Mouse (Mus musculus) testis, adult 2 months (tissue): ENCODE measurements around the gene Crabp2. TPM values are rescaled to one million over a fixed set of nuclear protein-coding genes. Genes with fewer than 3 reads are reported as not detected.
"Not testable (repeated sequence)": the region's sequence is repeated elsewhere in the genome, so short reads cannot be mapped to it uniquely, and the experiment has no call there.

Experiments used
- H3K27ac ChIP-seq: fragments of 200-500 bp; 2 replicates; pipeline ENCODE4 v1.5.1; 2012; ENCODE audit warnings: low read depth, low read length; ENCODE audit not compliant: control insufficient read depth, insufficient read depth
- H3K27me3 ChIP-seq: fragments of 200-500 bp; 2 replicates; pipeline ENCODE4 v1.6.1; 2012; ENCODE audit warnings: mild to moderate bottlenecking, low read length, moderate library complexity; ENCODE audit not compliant: control insufficient read depth, insufficient read depth
- H3K36me3 ChIP-seq: fragments of 200-500 bp; 2 replicates; pipeline ENCODE4 v1.6.1; 2012; ENCODE audit warnings: mild to moderate bottlenecking, low read length; ENCODE audit not compliant: control insufficient read depth, insufficient read depth
- H3K4me1 ChIP-seq: fragments of 200-500 bp; 2 replicates; pipeline ENCODE4 v1.6.1; 2012; ENCODE audit warnings: low read length; ENCODE audit not compliant: control insufficient read depth, insufficient read depth
- H3K4me3 ChIP-seq: fragments of 200-500 bp; 2 replicates; pipeline ENCODE4 v1.5.1; 2012; ENCODE audit warnings: low read depth, mild to moderate bottlenecking, low read length, moderate library complexity, mixed read lengths; ENCODE audit not compliant: control insufficient read depth
- CTCF ChIP-seq: fragments of 200-500 bp; IDR thresholded peaks from 2 replicates; pipeline ENCODE4 v1.5.1; 2012; ENCODE audit warnings: low read depth, mild to moderate bottlenecking, inconsistent platforms, low read length, moderate library complexity; ENCODE audit not compliant: control insufficient read depth, insufficient read depth, insufficient replicate concordance
- POLR2A ChIP-seq: fragments of 200-500 bp; IDR thresholded peaks from 2 replicates; pipeline ENCODE4 v1.6.1; 2012; ENCODE audit warnings: low read depth, mild to moderate bottlenecking, inconsistent platforms, low read length, moderate library complexity; ENCODE audit not compliant: control insufficient read depth
- polyA plus RNA-seq: library from polyadenylated mRNA; depleted of rRNA; stranded (reverse); fragments of >200 nt; gene quantifications from 2 replicates; pipeline ENCODE4 v1.2.3, GENCODE M21; 2012; rRNA removed

Crabp2 gene
- polyA plus RNA-seq: 0.26 and 2.0 TPM in 2 replicates

GRCm38 (mm10) chr3:87948378-87949265 lies at the start of gene Crabp2:
Gene Crabp2, plus strand, starts transcription at chr3:87948666.
- no peak for TF ChIP-seq POLR2A
- no peak for TF ChIP-seq CTCF

GRCm38 (mm10) chr3:87899266-87899665 lies 49.2 kb upstream of the Crabp2 start:
- Histone ChIP-seq H3K27me3 (no peaks in the 10 kb centered on the region), H3K4me3 (no peak overlapping the region), H3K27ac (no peak overlapping the region), H3K4me1 (no peaks in the 10 kb centered on the region), H3K36me3 (no peaks in the 10 kb centered on the region)
- TF ChIP-seq POLR2A: no peak

More at GRCm38 (mm10) chr3:87948378-87949265, at the start of gene Crabp2:
- no peak within 1 kb of the TSS for H3K27ac ChIP-seq
- no peaks in the 10 kb centered on the region; the same call in none of the 2 replicates for H3K27me3 ChIP-seq
- H3K36me3 ChIP-seq: no peaks in the 10 kb centered on the region
- peaks cover 40% of the 10 kb centered on the region for H3K4me1 ChIP-seq
- H3K4me3 ChIP-seq: peak within 1 kb of the TSS; percentile 36

- Histone ChIP-seq H3K4me3 (no peak overlapping the region), H3K27me3 (no peaks in the 10 kb centered on the region), H3K27ac (no peak overlapping the region), H3K4me1 (no peaks in the 10 kb centered on the region), H3K36me3 (no peaks in the 10 kb centered on the region)
- TF ChIP-seq POLR2A (no peak), CTCF (no peak)
These were observed 48.7 kb upstream of the Crabp2 start for GRCm38 (mm10) chr3:87899776-87900175.

- Histone ChIP-seq H3K4me3 (no peak overlapping the region), H3K27me3 (no peaks in the 10 kb centered on the region), H3K36me3 (no peaks in the 10 kb centered on the region), H3K4me1 (peaks cover 2% of the 10 kb centered on the region; the same call in 1 of the 2 replicates), H3K27ac (no peak overlapping the region)
- no peak for TF ChIP-seq CTCF
- no peak for TF ChIP-seq POLR2A
These were observed 47.3 kb upstream of the Crabp2 start for GRCm38 (mm10) chr3:87901036-87901624.

GRCm38 (mm10) chr3:87901959-87902358 lies 46.5 kb upstream of the Crabp2 start:
- H3K27ac ChIP-seq, H3K27me3 ChIP-seq, H3K4me3 ChIP-seq: not testable (repeated sequence)

DNA sequence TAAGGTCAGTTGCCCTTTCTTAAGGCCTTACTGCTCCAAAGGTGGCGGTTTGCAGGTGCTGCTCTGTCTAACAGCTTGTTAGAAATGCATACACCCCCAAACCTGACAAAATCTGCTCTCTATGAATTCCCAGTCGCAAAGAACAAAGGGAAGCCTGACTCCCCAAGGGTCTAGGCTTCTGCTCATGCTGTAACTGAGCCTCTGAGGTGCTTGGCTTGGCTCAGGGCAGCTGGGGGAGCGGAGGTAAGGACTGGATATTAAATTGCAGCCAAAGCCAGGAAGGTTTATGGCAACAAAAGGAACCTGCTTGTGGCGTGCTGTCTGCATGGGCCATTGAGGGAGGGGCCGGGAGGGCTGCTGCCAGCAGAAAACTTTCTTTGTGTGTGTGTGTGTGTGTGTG lies 44.6 kb upstream of the Crabp2 start:
- H3K27me3 ChIP-seq: no peaks in the 10 kb centered on the region
- TF ChIP-seq POLR2A (no peak), CTCF (no peak)
- H3K36me3 ChIP-seq: no peaks in the 10 kb centered on the region
- peaks cover 10% of the 10 kb centered on the region for H3K4me1 ChIP-seq
- no peak overlapping the region for H3K27ac ChIP-seq
- no peak overlapping the region for H3K4me3 ChIP-seq

More at GRCm38 (mm10) chr3:87901959-87902358, 46.5 kb upstream of the Crabp2 start:
- H3K36me3 ChIP-seq, H3K4me1 ChIP-seq: not testable (repeated sequence)

GRCm38 (mm10) chr3:87905880-87906485 lies 42.5 kb upstream of the Crabp2 start, which contains the start of gene Hdgf:
Gene Hdgf, plus strand, starts transcription at chr3:87906321.
- Histone ChIP-seq H3K4me3 (peak within 1 kb of the TSS; percentile 86), H3K27me3 (no peaks in the 10 kb centered on the region), H3K36me3 (no peaks in the 10 kb centered on the region), H3K27ac (peak within 1 kb of the TSS; percentile 92), H3K4me1 (peaks cover 19% of the 10 kb centered on the region)
- TF ChIP-seq CTCF (no peak), POLR2A (peak; percentile 43)
